Mouse (Mus musculus): ENCODE measurements at regions not wholly inside any gene's neighbourhood (a gene's known extent, or its start where the extent isn't known, plus 50 kb on each side); places are given as distances from the start of the nearest gene placed in this dataset.

GRCm38 (mm10) chr4:95213026-95213425 lies 161.0 kb upstream of the Jun start:
- no peak for DNase-seq (ENCODE audit: low spot score in 2 of 2)

- DNase-seq (ENCODE audit: low spot score in 2 of 2) = no peak
Measured at GRCm38 (mm10) chr4:95214026-95214425, 162.0 kb upstream of the Jun start.

GRCm38 (mm10) chr4:95215187-95215586 lies 163.2 kb upstream of the Jun start:
- no peak for DNase-seq (ENCODE audit: low spot score in 2 of 2)

- DNase-seq (ENCODE audit: low spot score in 2 of 2) = no peak
Measured at GRCm38 (mm10) chr4:95230461-95230860, 178.4 kb upstream of the Jun start.

GRCm38 (mm10) chr4:95233034-95233433 lies 181.0 kb upstream of the Jun start:
- DNase-seq (ENCODE audit: low spot score in 2 of 2) = no peak

GRCm38 (mm10) chr4:95234030-95234555 lies 182.1 kb upstream of the Jun start:
- DNase-seq (ENCODE audit: low spot score in 2 of 2) = no peak

- no peak for DNase-seq (ENCODE audit: low spot score in 2 of 2)
Measured at GRCm38 (mm10) chr4:95247977-95248376, 196.0 kb upstream of the Jun start.

GRCm38 (mm10) chr4:95249031-95249430 lies 197.0 kb upstream of the Jun start:
- no peak for DNase-seq (ENCODE audit: low spot score in 2 of 2)

GRCm38 (mm10) chr4:95250083-95250482 lies 198.1 kb upstream of the Jun start:
- no peak for DNase-seq (ENCODE audit: low spot score in 2 of 2)

- DNase-seq (ENCODE audit: low spot score in 2 of 2) = no peak
Measured at GRCm38 (mm10) chr4:95269766-95270165, 217.7 kb upstream of the Jun start.

- DNase-seq (ENCODE audit: low spot score in 2 of 2) = no peak
Measured at GRCm38 (mm10) chr4:95270389-95270788, 218.4 kb upstream of the Jun start.

- DNase-seq (ENCODE audit: low spot score in 2 of 2) = no peak
Measured at GRCm38 (mm10) chr4:95276231-95276630, 224.2 kb upstream of the Jun start.

GRCm38 (mm10) chr4:95277989-95278713 lies 226.1 kb upstream of the Jun start:
- DNase-seq (ENCODE audit: low spot score in 2 of 2) = no peak

- peak in 1 of 2 experiments; percentile 32 for DNase-seq (ENCODE audit: low spot score in 2 of 2)
Measured at GRCm38 (mm10) chr4:95278714-95279095, 226.7 kb upstream of the Jun start.

- no peak for DNase-seq (ENCODE audit: low spot score in 2 of 2)
Measured at GRCm38 (mm10) chr4:95279200-95279599, 227.2 kb upstream of the Jun start.

GRCm38 (mm10) chr4:95282083-95282482 lies 230.1 kb upstream of the Jun start:
- DNase-seq (ENCODE audit: low spot score in 2 of 2) = no peak

GRCm38 (mm10) chr4:95283789-95284188 lies 231.8 kb upstream of the Jun start:
- DNase-seq (ENCODE audit: low spot score in 2 of 2) = no peak

GRCm38 (mm10) chr4:95284192-95284591 lies 232.2 kb upstream of the Jun start:
- DNase-seq (ENCODE audit: low spot score in 2 of 2) = no peak

- DNase-seq (ENCODE audit: low spot score in 2 of 2) = no peak
Measured at GRCm38 (mm10) chr4:95284696-95285095, 232.7 kb upstream of the Jun start.

- DNase-seq (ENCODE audit: low spot score in 2 of 2) = no peak
Measured at GRCm38 (mm10) chr4:95290321-95290720, 238.3 kb upstream of the Jun start.

- no peak for DNase-seq (ENCODE audit: low spot score in 2 of 2)
Measured at GRCm38 (mm10) chr4:95294110-95294509, 242.1 kb upstream of the Jun start.

- DNase-seq (ENCODE audit: low spot score in 2 of 2) = no peak
Measured at GRCm38 (mm10) chr4:95301907-95302306, 249.9 kb upstream of the Jun start.

- DNase-seq (ENCODE audit: low spot score in 2 of 2) = peak in 1 of 2 experiments; percentile 27
Measured at GRCm38 (mm10) chr4:95303337-95303736, 251.3 kb upstream of the Jun start.

All from gastrocnemius, postnatal 4 days (tissue).